Mouse (Mus musculus) lung, embryonic 14.5 days (tissue): ENCODE data around the gene 9330159F19Rik. TPM values are rescaled to one million over a fixed set of nuclear protein-coding genes. Genes with fewer than 3 reads are reported as not detected.

Experiments
- ATAC-seq: fragments of 200-750 bp; cut with Nextera tagmentation; 2 replicates; pipeline ENCODE4 v1.8.0; 2017; ENCODE audit warnings: mild to moderate bottlenecking, moderate TSS enrichment, moderate library complexity; ENCODE audit not compliant: insufficient read depth
- DNase-seq: peaks from one replicate; pipeline ENCODE4 v3.0.0-alpha.2; 2015
- H3K27ac ChIP-seq: fragments of 300-500 bp; sonication (generic); 2 replicates; pipeline ENCODE4 v1.5.1; 2014; ENCODE audit warnings: low read depth, mild to moderate bottlenecking, moderate library complexity
- H3K27me3 ChIP-seq: fragments of 300-500 bp; sonication (generic); 2 replicates; pipeline ENCODE4 v1.6.1; 2014; ENCODE audit warnings: low read length, control low read depth; ENCODE audit not compliant: insufficient read depth
- H3K36me3 ChIP-seq: fragments of 300-500 bp; sonication (generic); 2 replicates; pipeline ENCODE4 v1.6.1; 2014; ENCODE audit warnings: control low read depth; ENCODE audit not compliant: insufficient read depth
- H3K4me1 ChIP-seq: fragments of 300-500 bp; sonication (generic); 2 replicates; pipeline ENCODE4 v1.6.1; 2014; ENCODE audit warnings: antibody characterized with exemption, control low read depth; ENCODE audit not compliant: insufficient read depth
- H3K4me2 ChIP-seq: fragments of 300-500 bp; sonication (generic); 2 replicates; pipeline ENCODE4 v1.6.1; 2014; ENCODE audit warnings: mild to moderate bottlenecking
- H3K4me3 ChIP-seq: fragments of 300-500 bp; sonication (generic); 2 replicates; pipeline ENCODE4 v1.5.1; 2014; ENCODE audit warnings: low read depth, low read length
- H3K9ac ChIP-seq: fragments of 300-500 bp; sonication (generic); 2 replicates; pipeline ENCODE4 v1.6.1; 2014
- H3K9me3 ChIP-seq: fragments of 300-500 bp; sonication (generic); 2 replicates; pipeline ENCODE4 v1.6.1; 2016; ENCODE audit warnings: low read depth, low read length, control low read depth
- CTCF ChIP-seq: IDR thresholded peaks from 2 replicates; pipeline ENCODE4 v1.5.1; 2016; ENCODE audit warnings: antibody characterized with exemption, low read depth
- WGBS: fragments of 180-500 bp; shearing (Covaris S2); extraction: QIAGEN DNeasy Blood & Tissue Kit; methylation state at CpG from one replicate; pipeline ENCODE4 v1.1.7; 2014; 5-methylcytosine and 5-hydroxymethylcytosine counted together
- polyA plus RNA-seq: library from polyadenylated mRNA; unstranded; fragments of >200 nt; fragmentation: Nextera tagmentation; extraction: Ambion mirVana; gene quantifications from 2 replicates; pipeline ENCODE4 v1.2.1, GENCODE M21; 2014

The 9330159F19Rik gene
- polyA plus RNA-seq, 1 experiment from 2014 or later = 0.24 TPM

GRCm38 (mm10) chr10:29213534-29214100 lies 2.2 kb downstream of the 9330159F19Rik start:
- Histone ChIP-seq H3K4me3 (no peak overlapping the region), H3K4me2 (no peak overlapping the region), H3K27ac (no peak overlapping the region), H3K4me1 (no peaks in the 10 kb centered on the region), H3K9ac (no peak overlapping the region), H3K36me3 (no peaks in the 10 kb centered on the region), H3K27me3 (no peaks in the 10 kb centered on the region), H3K9me3 (no peaks in the 10 kb centered on the region)
- WGBS = 55% methylated on average over 3 of the region's 3 CpGs
- ATAC-seq (no peak), DNase-seq (no peak)
- TF ChIP-seq CTCF = no peak

- Histone ChIP-seq H3K9me3 (no peaks in the 10 kb centered on the region), H3K4me3 (no peak overlapping the region), H3K27me3 (no peaks in the 10 kb centered on the region), H3K9ac (no peak overlapping the region), H3K4me2 (no peak overlapping the region), H3K36me3 (no peaks in the 10 kb centered on the region), H3K27ac (no peak overlapping the region), H3K4me1 (no peaks in the 10 kb centered on the region)
- TF ChIP-seq CTCF = no peak
- 96% methylated on average over 1 of the region's 1 CpGs for WGBS
- DNase-seq = no peak
- ATAC-seq = no peak
Measured at GRCm38 (mm10) chr10:29216957-29217356, 5.6 kb downstream of the 9330159F19Rik start.

GRCm38 (mm10) chr10:29217451-29217850 lies 6.0 kb downstream of the 9330159F19Rik start:
- TF ChIP-seq CTCF = no peak
- H3K27ac ChIP-seq = no peak overlapping the region
- H3K9me3 ChIP-seq = no peaks in the 10 kb centered on the region
- no peak overlapping the region for H3K4me3 ChIP-seq
- H3K27me3 ChIP-seq = no peaks in the 10 kb centered on the region
- ATAC-seq (no peak), DNase-seq (no peak)
- no peaks in the 10 kb centered on the region for H3K36me3 ChIP-seq
- no peak overlapping the region for H3K4me2 ChIP-seq
- WGBS = 75% methylated on average over 2 of the region's 2 CpGs
- H3K9ac ChIP-seq = no peak overlapping the region
- H3K4me1 ChIP-seq = no peaks in the 10 kb centered on the region

GRCm38 (mm10) chr10:29225329-29225728 lies 13.9 kb downstream of the 9330159F19Rik start:
- no peaks in the 10 kb centered on the region for H3K27me3 ChIP-seq

GRCm38 (mm10) chr10:29231208-29231607 lies 19.8 kb downstream of the 9330159F19Rik start:
- TF ChIP-seq CTCF = no peak
- no peaks in the 10 kb centered on the region for H3K27me3 ChIP-seq
- H3K9me3 ChIP-seq = no peaks in the 10 kb centered on the region
- H3K27ac ChIP-seq = no peak overlapping the region
- ATAC-seq = no peak; the same call in 1 of the 2 replicates
- no peak overlapping the region for H3K4me3 ChIP-seq
- no peak overlapping the region for H3K9ac ChIP-seq
- peak; percentile 61 for DNase-seq
- WGBS = 51% methylated on average over 2 of the region's 2 CpGs
- H3K4me1 ChIP-seq = no peaks in the 10 kb centered on the region
- no peaks in the 10 kb centered on the region for H3K36me3 ChIP-seq
- no peak overlapping the region for H3K4me2 ChIP-seq

More at GRCm38 (mm10) chr10:29225329-29225728, 13.9 kb downstream of the 9330159F19Rik start:
- Histone ChIP-seq H3K4me1 (no peaks in the 10 kb centered on the region), H3K4me2 (no peak overlapping the region), H3K36me3 (no peaks in the 10 kb centered on the region), H3K9ac (no peak overlapping the region), H3K27ac (no peak overlapping the region), H3K4me3 (no peak overlapping the region), H3K9me3 (no peaks in the 10 kb centered on the region)
- 82% methylated on average over 4 of the region's 4 CpGs for WGBS
- ATAC-seq = no peak
- DNase-seq = no peak
- no peak for TF ChIP-seq CTCF

Other genes with a start within 250 kb of the 9330159F19Rik start
- not detected in 2 replicates for gene 2310057J18Rik, start 225.3 kb upstream of the 9330159F19Rik start, polyA plus RNA-seq
- gene Soga3, start 67.8 kb upstream of the 9330159F19Rik start, polyA plus RNA-seq = 0.19 and 0.29 TPM in 2 replicates
- gene Gm49353, start 12.7 kb upstream of the 9330159F19Rik start, polyA plus RNA-seq = not detected in 2 replicates
- gene Echdc1, start 101.6 kb downstream of the 9330159F19Rik start, polyA plus RNA-seq = 18.7 and 20.8 TPM in 2 replicates
- gene Rnf146, start 150.8 kb downstream of the 9330159F19Rik start, polyA plus RNA-seq = 38.0 and 40.0 TPM in 2 replicates